In the genomic region with DNA sequence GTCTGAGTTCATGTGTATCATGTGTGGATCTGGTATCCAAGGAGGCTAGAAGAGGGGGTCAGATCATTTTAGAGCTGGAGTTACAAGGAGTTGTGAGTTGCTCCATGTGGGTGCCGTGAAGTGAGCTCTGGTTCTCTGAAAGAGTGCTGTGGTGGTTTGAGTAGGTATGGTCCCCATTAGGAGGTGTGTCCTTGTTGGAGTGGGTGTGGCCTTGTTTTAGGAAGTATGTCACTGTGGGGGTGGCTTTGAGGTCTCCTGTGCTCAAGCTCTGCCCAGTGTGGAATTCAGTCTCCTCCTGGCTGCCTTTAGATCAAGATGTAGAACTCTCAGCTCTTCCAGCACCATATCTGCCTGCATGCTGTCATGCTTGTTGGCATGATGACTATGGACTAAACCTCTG, we compare ENCODE assay signal across 30 mouse cellular contexts. TPM values are rescaled to one million over a fixed set of nuclear protein-coding genes. Genes with fewer than 3 reads are reported as not detected.
A peak's percentile ranks its signal among the peaks of the same experiment; 100 is the strongest.
DNase-seq lines count a peak whose midpoint lies in the region; ATAC-seq and TF ChIP-seq lines count a peak whose summit lies in the region.
"Had no signal": no experiment of that assay in that cellular context is flagged by ENCODE, and none has a peak within 500 bp of the region (broad histone marks: within the 10 kb centered on the region; RNA-seq: fewer than 3 reads in every experiment).

No protein-coding gene starts in this region.

- no peak overlapping the region for H3K4me2 ChIP-seq in liver, embryonic 13.5 days
- no peak overlapping the region for H3K4me2 ChIP-seq in liver, embryonic 14.5 days (ENCODE audit: low read depth)
- H3K4me2 ChIP-seq in liver, postnatal 0 days (ENCODE audit: low read depth, low read length) = no peak overlapping the region
- H3K4me2 ChIP-seq: embryonic facial prominence, embryonic 12.5 days; embryonic facial prominence, embryonic 15.5 days; forebrain, embryonic 13.5 days; heart, embryonic 12.5 days; heart, embryonic 15.5 days; hindbrain, embryonic 13.5 days; intestine, embryonic 15.5 days had no signal

- H3K4me1 ChIP-seq in liver, embryonic 13.5 days (replicated peaks) = peaks cover 22% of the 10 kb centered on the region
- H3K4me1 ChIP-seq in liver, embryonic 14.5 days (replicated peaks; ENCODE audit: control insufficient read depth in 2 of 2, insufficient read depth in 2 of 2, low read length in 1 of 2) = peaks cover 4 to 12% of the 10 kb centered on the region in 2 experiments
- H3K4me1 ChIP-seq in liver, postnatal 0 days (ENCODE audit: insufficient read depth) = no peaks in the 10 kb centered on the region
- H3K4me1 ChIP-seq: embryonic facial prominence, embryonic 12.5 days; embryonic facial prominence, embryonic 15.5 days; forebrain, embryonic 10.5 days; heart, embryonic 12.5 days; hindbrain, embryonic 10.5 days; hindbrain, embryonic 13.5 days; intestine, embryonic 15.5 days had no signal

- H3K27me3 ChIP-seq in liver, embryonic 13.5 days = no peaks in the 10 kb centered on the region
- no peaks in the 10 kb centered on the region for H3K27me3 ChIP-seq in liver, embryonic 14.5 days (ENCODE audit: control insufficient read depth, insufficient read depth, low read length)
- H3K27me3 ChIP-seq in liver, postnatal 0 days (ENCODE audit: insufficient read depth, low read length) = no peaks in the 10 kb centered on the region
- H3K27me3 ChIP-seq: embryonic facial prominence, embryonic 12.5 days; embryonic facial prominence, embryonic 15.5 days; forebrain, embryonic 13.5 days; heart, embryonic 12.5 days; heart, embryonic 15.5 days; hindbrain, embryonic 13.5 days; intestine, embryonic 15.5 days had no signal

- H3K9me3 ChIP-seq in liver, embryonic 13.5 days (replicated peaks) = no peaks in the 10 kb centered on the region
- no peaks in the 10 kb centered on the region for H3K9me3 ChIP-seq in liver, embryonic 14.5 days (ENCODE audit: control insufficient read depth, low read length)
- H3K9me3 ChIP-seq in liver, postnatal 0 days (ENCODE audit: low read length) = no peaks in the 10 kb centered on the region
- H3K9me3 ChIP-seq: embryonic facial prominence, embryonic 12.5 days; embryonic facial prominence, embryonic 15.5 days; forebrain, embryonic 10.5 days; forebrain, embryonic 13.5 days; heart, embryonic 12.5 days; heart, embryonic 15.5 days; hindbrain, embryonic 10.5 days; hindbrain, embryonic 13.5 days; intestine, embryonic 15.5 days had no signal

- 84% methylated on average over 1 of the region's 1 CpGs for WGBS in liver, embryonic 13.5 days (ENCODE audit: insufficient replicate concordance)
- WGBS in liver, embryonic 14.5 days (ENCODE audit: insufficient replicate concordance) = 64% methylated on average over 1 of the region's 1 CpGs
- WGBS in liver, postnatal 0 days (ENCODE audit: insufficient replicate concordance) = 78% methylated on average over 1 of the region's 1 CpGs

- ATAC-seq in liver, embryonic 13.5 days (ENCODE audit: low read depth) = peak; percentile 70
- ATAC-seq in liver, embryonic 14.5 days (ENCODE audit: insufficient read depth) = peak; percentile 49; the same call in 1 of the 2 replicates
- ATAC-seq in liver, postnatal 0 days = 0 out of 2 replicates have a peak, but pooled peaks have one; percentile 35
- ATAC-seq: forebrain, embryonic 13.5 days; forebrain, postnatal 0 days; hindbrain, embryonic 16.5 days; intestine, embryonic 15.5 days had no signal

- no peak for TF ChIP-seq EP300 in liver, embryonic 14.5 days (IDR thresholded peaks at IDR 0.05; ENCODE audit: low read depth)
- TF ChIP-seq EP300 in liver, postnatal 0 days (IDR thresholded peaks at IDR 0.05; ENCODE audit: low read depth) = no peak

- DNase-seq in liver, embryonic 13.5 days = no peak
- no peak for DNase-seq in liver
- peak; percentile 70 for DNase-seq in ZHBTc4 (ENCODE audit: low read depth, low spot score)
- DNase-seq in liver, embryonic 14.5 days (ENCODE audit: low read depth in 3 of 3, low spot score in 3 of 3) = no peak
- no peak for DNase-seq in liver, postnatal 0 days
- no peak for DNase-seq in urinary bladder, adult 18-20 months (ENCODE audit: low spot score in 2 of 2)
- DNase-seq in lung, adult 18-20 months = no peak
- DNase-seq in gastrocnemius, adult 8-10 months (ENCODE audit: low spot score in 2 of 2) = no peak
- DNase-seq: adrenal gland, adult 2 months; adrenal gland, postnatal 25 days; B cell, adult 2 months; cerebellum, adult 11-12 months; cerebellum, adult 8-10 months; cerebellum, postnatal 10 days; forebrain, postnatal 0 days; gastrocnemius, adult 2 months; gastrocnemius, postnatal 25 days; heart, adult 18-20 months; heart, postnatal 10 days; heart, postnatal 36 days had no signal

- no peak overlapping the region for H3K27ac ChIP-seq in liver, embryonic 13.5 days
- H3K27ac ChIP-seq in liver, embryonic 14.5 days = no peak overlapping the region
- H3K27ac ChIP-seq in liver, postnatal 0 days (ENCODE audit: low read depth) = no peak overlapping the region
- H3K27ac ChIP-seq: embryonic facial prominence, embryonic 12.5 days; embryonic facial prominence, embryonic 15.5 days; forebrain, embryonic 10.5 days; forebrain, embryonic 13.5 days; gastrocnemius, adult 2 months; heart, embryonic 15.5 days; hindbrain, embryonic 10.5 days; hindbrain, embryonic 13.5 days; intestine, embryonic 15.5 days had no signal

- H3K36me3 ChIP-seq in liver, embryonic 13.5 days = no peaks in the 10 kb centered on the region
- no peaks in the 10 kb centered on the region for H3K36me3 ChIP-seq in liver, embryonic 14.5 days (replicated peaks; ENCODE audit: control insufficient read depth, insufficient read depth, low read depth)
- no peaks in the 10 kb centered on the region for H3K36me3 ChIP-seq in liver, postnatal 0 days (replicated peaks; ENCODE audit: insufficient read depth, low read length)
- H3K36me3 ChIP-seq: embryonic facial prominence, embryonic 12.5 days; embryonic facial prominence, embryonic 15.5 days; forebrain, embryonic 10.5 days; heart, embryonic 12.5 days; heart, embryonic 15.5 days; hindbrain, embryonic 10.5 days; hindbrain, embryonic 13.5 days; intestine, embryonic 15.5 days had no signal

- TF ChIP-seq CTCF in liver, embryonic 14.5 days (IDR thresholded peaks at IDR 0.05; ENCODE audit: low read depth) = no peak
- TF ChIP-seq CTCF in liver, postnatal 0 days (IDR thresholded peaks at IDR 0.05; ENCODE audit: low read depth) = no peak

- H3K4me3 ChIP-seq in liver, embryonic 13.5 days (replicated peaks) = no peak overlapping the region
- no peak overlapping the region for H3K4me3 ChIP-seq in liver, embryonic 14.5 days (ENCODE audit: insufficient read depth in 1 of 2, low read depth in 2 of 2, low read length in 2 of 2)
- H3K4me3 ChIP-seq in liver, postnatal 0 days (ENCODE audit: low read depth, low read length) = no peak overlapping the region
- H3K4me3 ChIP-seq: embryonic facial prominence, embryonic 12.5 days; embryonic facial prominence, embryonic 15.5 days; forebrain, embryonic 10.5 days; forebrain, embryonic 13.5 days; gastrocnemius, adult 2 months; heart, embryonic 12.5 days; heart, embryonic 15.5 days; hindbrain, embryonic 10.5 days; hindbrain, embryonic 13.5 days; intestine, embryonic 15.5 days had no signal

- no peak overlapping the region for H3K9ac ChIP-seq in liver, embryonic 13.5 days
- H3K9ac ChIP-seq in liver, embryonic 14.5 days (replicated peaks) = no peak overlapping the region
- no peak overlapping the region for H3K9ac ChIP-seq in liver, postnatal 0 days (replicated peaks)
- H3K9ac ChIP-seq: embryonic facial prominence, embryonic 12.5 days; embryonic facial prominence, embryonic 15.5 days; forebrain, embryonic 13.5 days; forebrain, postnatal 0 days; heart, embryonic 12.5 days; heart, embryonic 15.5 days; hindbrain, embryonic 13.5 days; intestine, embryonic 15.5 days had no signal

RNA-seq across cellular contexts. Expression of a gene that starts 21.3 kb away (rescaled TPM):
- polyA plus RNA-seq in liver, embryonic 13.5 days (2015; fragmentation: Nextera tagmentation; extraction: Ambion mirVana) = 1,513 and 1,730 TPM in 2 replicates
- 539 and 784 TPM in 2 replicates for polyA plus RNA-seq in liver, embryonic 14.5 days (2012; rRNA removed)
- polyA plus RNA-seq in liver, embryonic 14.5 days (2014; fragmentation: Nextera tagmentation; extraction: Ambion mirVana) = 1,242 and 1,265 TPM in 2 replicates
- 651 and 676 TPM in 2 replicates for polyA plus RNA-seq in liver, postnatal 0 days (2015; fragmentation: Nextera tagmentation; extraction: Ambion mirVana)
- total RNA-seq in gastrocnemius, adult 8-10 months (2022) = 10 to 100 TPM; 70.3 to 85.0 (median 79.7) TPM

RNA-seq across cellular contexts. Expression of a gene that starts 24.5 kb away (rescaled TPM):
- 5.7 and 6.0 TPM in 2 replicates for polyA plus RNA-seq in liver, embryonic 13.5 days (2015; fragmentation: Nextera tagmentation; extraction: Ambion mirVana)
- 1.2 and 1.5 TPM in 2 replicates for polyA plus RNA-seq in liver, embryonic 14.5 days (2012; rRNA removed)
- 3.7 and 4.4 TPM in 2 replicates for polyA plus RNA-seq in liver, embryonic 14.5 days (2014; fragmentation: Nextera tagmentation; extraction: Ambion mirVana)
- 6.4 and 6.9 TPM in 2 replicates for polyA plus RNA-seq in liver, postnatal 0 days (2015; fragmentation: Nextera tagmentation; extraction: Ambion mirVana)
- 1 to 10 TPM; 5.1 to 9.1 (median 7.7) TPM for total RNA-seq in gastrocnemius, adult 8-10 months (2022)
